Mouse (Mus musculus) embryonic facial prominence, embryonic 15.5 days (tissue): ENCODE results near the gene Itpr3. TPM values are rescaled to one million over a fixed set of nuclear protein-coding genes. Genes with fewer than 3 reads are reported as not detected.
A peak's percentile ranks its signal among the peaks of the same experiment; 100 is the strongest.

Experiments
- ATAC-seq: fragments of 200-750 bp; cut with Nextera tagmentation; 2 replicates; pipeline ENCODE4 v1.8.0; 2017; ENCODE audit warnings: low read depth, moderate TSS enrichment; ENCODE audit not compliant: insufficient number of reproducible peaks, low FRiP score, low TSS enrichment
- H3K27ac ChIP-seq: fragments of 300-500 bp; sonication (generic); replicated peaks from 2 replicates; pipeline ENCODE4 v1.5.1; 2015; ENCODE audit warnings: mild to moderate bottlenecking, inconsistent platforms
- H3K27me3 ChIP-seq: fragments of 300-500 bp; sonication (generic); 2 replicates; pipeline ENCODE4 v1.6.1; 2015; ENCODE audit warnings: inconsistent platforms
- H3K36me3 ChIP-seq: fragments of 300-500 bp; sonication (generic); 2 replicates; pipeline ENCODE4 v1.6.1; 2015; ENCODE audit warnings: mild to moderate bottlenecking, inconsistent platforms
- H3K4me1 ChIP-seq: fragments of 300-500 bp; sonication (generic); 2 replicates; pipeline ENCODE4 v1.6.1; 2015; ENCODE audit warnings: inconsistent platforms
- H3K4me2 ChIP-seq: fragments of 300-500 bp; sonication (generic); replicated peaks from 2 replicates; pipeline ENCODE4 v1.6.1; 2015; ENCODE audit warnings: mild to moderate bottlenecking, inconsistent platforms
- H3K4me3 ChIP-seq: fragments of 300-500 bp; sonication (generic); replicated peaks from 2 replicates; pipeline ENCODE4 v1.5.1; 2015; ENCODE audit warnings: mild to moderate bottlenecking, inconsistent platforms
- H3K9ac ChIP-seq: fragments of 300-500 bp; sonication (generic); 2 replicates; pipeline ENCODE4 v1.6.1; 2015; ENCODE audit warnings: inconsistent platforms
- H3K9me3 ChIP-seq: fragments of 300-500 bp; sonication (generic); replicated peaks from 2 replicates; pipeline ENCODE4 v1.6.1; 2016; ENCODE audit warnings: inconsistent platforms
- WGBS: fragments of 180-500 bp; shearing (Covaris S2); methylation state at CpG from one replicate; pipeline ENCODE4 v1.1.7; 2015; 5-methylcytosine and 5-hydroxymethylcytosine counted together
- polyA plus RNA-seq: library from polyadenylated mRNA; unstranded; fragments of >200 nt; fragmentation: Nextera tagmentation; extraction: Ambion mirVana; gene quantifications from 2 replicates; pipeline ENCODE4 v1.2.1, GENCODE M21; 2015

The Itpr3 gene
- polyA plus RNA-seq, 1 experiment from 2014 or later: 5.3 TPM

- Histone ChIP-seq H3K4me2 (peak overlapping the region; percentile 12; the same call in 1 of the 2 replicates), H3K27me3 (no peaks in the 10 kb centered on the region), H3K27ac (no peak overlapping the region), H3K9ac (no peak overlapping the region), H3K4me1 (peaks cover 24% of the 10 kb centered on the region), H3K4me3 (no peak overlapping the region), H3K9me3 (no peaks in the 10 kb centered on the region), H3K36me3 (peaks cover 57% of the 10 kb centered on the region)
- WGBS: 11% methylated on average over 18 of the region's 18 CpGs
- ATAC-seq: no peak
These were observed 63.5 kb downstream of the Itpr3 start for GRCm38 (mm10) chr17:27120561-27121024.

DNA sequence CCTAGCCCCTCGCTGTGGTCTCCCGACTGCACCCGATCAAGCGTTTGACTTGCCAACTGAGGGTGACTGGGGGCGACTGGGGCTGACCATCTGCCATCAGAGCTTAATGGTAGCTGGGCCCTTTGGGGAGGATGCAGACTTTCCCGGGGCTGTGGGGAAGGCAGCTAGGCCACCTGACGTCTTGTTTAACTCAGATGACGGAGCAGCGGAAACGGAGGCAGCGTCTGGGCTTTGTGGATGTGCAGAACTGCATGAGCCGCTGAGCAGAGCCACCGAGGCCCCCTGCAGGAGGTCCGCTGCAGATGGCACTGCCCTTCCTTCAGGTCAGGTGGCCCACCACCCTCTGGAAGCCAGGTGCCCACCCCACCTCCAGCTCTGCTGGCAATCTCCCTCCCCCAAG, 64.2 kb downstream of the Itpr3 start:
- H3K9me3 ChIP-seq: no peaks in the 10 kb centered on the region
- no peak for ATAC-seq
- H3K4me1 ChIP-seq: peaks cover 24% of the 10 kb centered on the region
- no peaks in the 10 kb centered on the region for H3K27me3 ChIP-seq
- H3K4me2 ChIP-seq: no peak overlapping the region
- no peak overlapping the region for H3K9ac ChIP-seq
- no peak overlapping the region for H3K4me3 ChIP-seq
- no peak overlapping the region for H3K27ac ChIP-seq
- 56% methylated on average over 14 of the region's 14 CpGs for WGBS
- H3K36me3 ChIP-seq: peaks cover 54% of the 10 kb centered on the region

GRCm38 (mm10) chr17:27121781-27122180, 64.7 kb downstream of the Itpr3 start:
- no peak overlapping the region for H3K4me3 ChIP-seq
- no peak overlapping the region for H3K9ac ChIP-seq
- ATAC-seq: no peak
- WGBS: 88% methylated on average over 7 of the region's 7 CpGs
- H3K9me3 ChIP-seq: no peaks in the 10 kb centered on the region
- H3K4me2 ChIP-seq: no peak overlapping the region
- no peaks in the 10 kb centered on the region for H3K27me3 ChIP-seq
- H3K4me1 ChIP-seq: peaks cover 24% of the 10 kb centered on the region
- peaks cover 49% of the 10 kb centered on the region for H3K36me3 ChIP-seq
- H3K27ac ChIP-seq: no peak overlapping the region

DNA sequence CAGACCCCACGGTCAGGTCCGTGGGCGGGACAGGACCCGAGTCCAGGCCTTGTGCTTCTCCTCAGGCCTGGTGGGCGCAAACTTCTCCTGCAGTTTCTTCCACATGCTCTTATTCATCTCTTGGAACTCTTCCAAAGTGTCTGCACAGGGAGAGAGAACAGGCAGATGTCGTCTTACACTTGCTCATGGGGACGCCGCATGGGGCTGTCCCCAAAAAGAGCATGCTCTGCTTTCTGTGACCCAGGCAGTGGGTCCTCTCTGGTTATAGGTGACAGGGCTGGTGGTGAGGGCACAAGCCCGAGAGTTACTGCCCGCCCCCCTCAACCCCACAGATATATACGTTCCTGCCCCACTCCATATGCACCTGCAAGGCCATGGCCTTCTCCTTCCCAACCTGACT, 65.6 kb downstream of the Itpr3 start:
- no peaks in the 10 kb centered on the region for H3K27me3 ChIP-seq
- no peak for ATAC-seq
- H3K4me3 ChIP-seq: no peak overlapping the region
- H3K9ac ChIP-seq: no peak overlapping the region
- H3K9me3 ChIP-seq: no peaks in the 10 kb centered on the region
- peaks cover 24% of the 10 kb centered on the region for H3K4me1 ChIP-seq
- H3K4me2 ChIP-seq: no peak overlapping the region
- H3K36me3 ChIP-seq: peaks cover 43% of the 10 kb centered on the region
- H3K27ac ChIP-seq: no peak overlapping the region
- WGBS: 79% methylated on average over 11 of the region's 11 CpGs

GRCm38 (mm10) chr17:27123103-27123502, 66.0 kb downstream of the Itpr3 start:
- Histone ChIP-seq H3K4me1 (peaks cover 24% of the 10 kb centered on the region), H3K9me3 (no peaks in the 10 kb centered on the region), H3K4me3 (no peak overlapping the region), H3K4me2 (no peak overlapping the region), H3K27me3 (no peaks in the 10 kb centered on the region), H3K27ac (no peak overlapping the region), H3K36me3 (peaks cover 40% of the 10 kb centered on the region), H3K9ac (no peak overlapping the region)
- no peak for ATAC-seq
- 89% methylated on average over 2 of the region's 2 CpGs for WGBS

- peaks cover 40% of the 10 kb centered on the region for H3K36me3 ChIP-seq
- H3K4me3 ChIP-seq: no peak overlapping the region
- H3K9ac ChIP-seq: no peak overlapping the region
- no peak for ATAC-seq
- peaks cover 24% of the 10 kb centered on the region for H3K4me1 ChIP-seq
- H3K9me3 ChIP-seq: no peaks in the 10 kb centered on the region
- WGBS: 93% methylated on average over 7 of the region's 7 CpGs
- H3K27ac ChIP-seq: no peak overlapping the region
- H3K4me2 ChIP-seq: no peak overlapping the region
- no peaks in the 10 kb centered on the region for H3K27me3 ChIP-seq
These were observed 66.8 kb downstream of the Itpr3 start for GRCm38 (mm10) chr17:27123813-27124375.

- 33% methylated on average over 12 of the region's 12 CpGs for WGBS
- no peak overlapping the region for H3K27ac ChIP-seq
- H3K36me3 ChIP-seq: peaks cover 40% of the 10 kb centered on the region
- peaks cover 31% of the 10 kb centered on the region for H3K4me1 ChIP-seq
- no peak; the same call in 1 of the 2 replicates for ATAC-seq
- H3K9me3 ChIP-seq: no peaks in the 10 kb centered on the region
- no peak overlapping the region for H3K4me3 ChIP-seq
- no peak overlapping the region for H3K4me2 ChIP-seq
- H3K9ac ChIP-seq: no peak overlapping the region
- H3K27me3 ChIP-seq: no peaks in the 10 kb centered on the region
These were observed 68.1 kb downstream of the Itpr3 start for GRCm38 (mm10) chr17:27125185-27125584.

DNA sequence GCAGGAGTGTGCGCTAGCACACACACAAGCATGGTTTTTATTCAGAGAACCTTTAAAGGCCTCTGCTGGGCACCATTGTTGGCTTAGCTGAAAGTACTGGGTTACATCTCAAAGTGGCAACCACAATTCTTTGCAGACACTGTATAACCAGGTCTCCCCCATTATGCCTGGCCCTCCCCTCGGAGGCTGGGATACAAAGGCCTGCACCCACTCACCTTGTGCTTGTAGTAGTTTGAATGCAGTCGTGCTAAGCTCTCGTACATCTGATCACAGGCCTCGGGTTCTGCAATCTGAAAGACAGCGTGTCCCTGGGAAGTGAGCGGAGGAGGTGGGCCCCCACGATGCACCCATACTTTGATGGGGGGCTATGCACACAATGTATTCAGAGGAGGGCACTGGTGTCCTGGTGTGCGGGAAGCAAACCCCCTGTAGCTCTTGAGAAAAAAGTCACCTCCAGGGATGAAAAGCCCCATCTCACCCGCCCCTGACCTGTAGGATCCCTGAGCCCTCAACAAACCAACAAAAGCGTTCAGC, 68.6 kb downstream of the Itpr3 start:
- 85% methylated on average over 11 of the region's 11 CpGs for WGBS
- no peak overlapping the region for H3K9ac ChIP-seq

GRCm38 (mm10) chr17:27126974-27127373, 69.9 kb downstream of the Itpr3 start:
- H3K4me3 ChIP-seq: no peak overlapping the region
- no peak for ATAC-seq
- 79% methylated on average over 10 of the region's 10 CpGs for WGBS
- no peaks in the 10 kb centered on the region for H3K9me3 ChIP-seq
- no peaks in the 10 kb centered on the region for H3K27me3 ChIP-seq
- no peak overlapping the region for H3K9ac ChIP-seq
- H3K36me3 ChIP-seq: peaks cover 30% of the 10 kb centered on the region
- H3K4me2 ChIP-seq: no peak overlapping the region
- no peak overlapping the region for H3K27ac ChIP-seq
- peaks cover 36% of the 10 kb centered on the region for H3K4me1 ChIP-seq

More for the DNA sequence above, 68.6 kb downstream of the Itpr3 start:
- no peak overlapping the region for H3K4me3 ChIP-seq
- H3K36me3 ChIP-seq: peaks cover 40% of the 10 kb centered on the region
- ATAC-seq: no peak
- no peak overlapping the region for H3K27ac ChIP-seq
- H3K9me3 ChIP-seq: no peaks in the 10 kb centered on the region
- peaks cover 31% of the 10 kb centered on the region for H3K4me1 ChIP-seq
- H3K4me2 ChIP-seq: no peak overlapping the region
- H3K27me3 ChIP-seq: no peaks in the 10 kb centered on the region

DNA sequence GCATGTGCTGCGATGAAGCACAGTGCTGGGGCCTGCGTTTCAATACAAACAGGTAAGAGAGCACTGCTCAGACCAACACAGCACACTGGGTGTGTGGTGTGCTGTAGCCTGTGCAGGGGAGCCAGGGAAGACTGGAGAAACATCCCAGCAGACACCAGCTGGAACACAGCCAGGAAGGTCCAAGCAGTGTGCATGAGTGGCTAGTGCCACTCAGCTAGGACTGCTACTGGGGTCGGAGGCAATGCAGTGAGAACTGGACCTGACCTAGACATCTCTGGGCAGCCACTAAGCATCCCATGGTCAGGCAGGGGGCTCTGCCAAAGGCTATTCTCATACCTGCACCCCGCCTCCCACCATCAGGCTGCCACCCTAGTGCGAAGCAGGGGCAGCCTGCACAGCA, 71.1 kb downstream of the Itpr3 start:
- 94% methylated on average over 5 of the region's 5 CpGs for WGBS
- no peaks in the 10 kb centered on the region for H3K27me3 ChIP-seq
- peaks cover 19% of the 10 kb centered on the region for H3K36me3 ChIP-seq

GRCm38 (mm10) chr17:27129291-27129690, 72.2 kb downstream of the Itpr3 start:
- Histone ChIP-seq H3K27ac (no peak overlapping the region), H3K9ac (no peak overlapping the region), H3K4me1 (peaks cover 52% of the 10 kb centered on the region), H3K27me3 (no peaks in the 10 kb centered on the region), H3K9me3 (no peaks in the 10 kb centered on the region), H3K4me3 (no peak overlapping the region), H3K36me3 (peaks cover 8% of the 10 kb centered on the region; the same call in 1 of the 2 replicates), H3K4me2 (no peak overlapping the region)
- ATAC-seq: no peak
- 72% methylated on average over 13 of the region's 13 CpGs for WGBS

More for the DNA sequence above, 71.1 kb downstream of the Itpr3 start:
- no peak for ATAC-seq
- Histone ChIP-seq H3K4me1 (peaks cover 48% of the 10 kb centered on the region), H3K4me3 (no peak overlapping the region), H3K9me3 (no peaks in the 10 kb centered on the region), H3K27ac (no peak overlapping the region), H3K9ac (no peak overlapping the region), H3K4me2 (no peak overlapping the region)

- H3K36me3 ChIP-seq: peaks cover 8% of the 10 kb centered on the region; the same call in 1 of the 2 replicates
- peaks cover 53% of the 10 kb centered on the region for H3K4me1 ChIP-seq
- no peak overlapping the region for H3K4me3 ChIP-seq
- H3K9me3 ChIP-seq: no peaks in the 10 kb centered on the region
- WGBS: 83% methylated on average over 7 of the region's 7 CpGs
- H3K4me2 ChIP-seq: no peak overlapping the region
- no peak for ATAC-seq
- H3K9ac ChIP-seq: no peak overlapping the region
- H3K27ac ChIP-seq: no peak overlapping the region
- no peaks in the 10 kb centered on the region for H3K27me3 ChIP-seq
These were observed 72.7 kb downstream of the Itpr3 start for GRCm38 (mm10) chr17:27129819-27130218.
